Mouse (Mus musculus): ENCODE results near the gene Mrpl1. TPM values are rescaled to one million over a fixed set of nuclear protein-coding genes. Genes with fewer than 3 reads are reported as not detected.

Gene Mrpl1
- 10 to 100 TPM; 13.4 to 16.1 (median 15.8) TPM for total RNA-seq (2022)

DNA sequence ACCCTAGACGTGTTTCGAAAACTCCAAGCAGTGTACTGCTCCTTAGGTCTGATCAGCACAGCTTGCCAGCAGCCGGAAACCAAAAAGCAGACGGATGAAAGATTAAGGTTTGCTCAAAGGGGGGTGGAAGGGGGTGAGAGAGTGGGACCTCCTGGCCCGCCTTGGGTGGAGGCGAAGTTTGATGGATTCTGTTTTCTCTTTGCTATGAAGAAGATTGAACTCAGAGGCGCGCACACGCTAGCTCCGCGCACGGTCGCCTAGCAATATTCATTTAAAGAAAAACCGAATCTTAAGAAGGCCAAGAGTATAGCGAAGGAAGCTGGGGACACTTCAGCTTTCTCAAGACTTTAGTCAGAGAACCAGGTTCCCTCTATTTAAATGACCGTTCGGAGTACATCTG, at the start of gene Mrpl1:
TSS of gene Mrpl1 (plus strand) at position 35 of the 400 bp plus-strand sequence.
- no peak for DNase-seq (ENCODE audit: low spot score in 2 of 2)

DNA sequence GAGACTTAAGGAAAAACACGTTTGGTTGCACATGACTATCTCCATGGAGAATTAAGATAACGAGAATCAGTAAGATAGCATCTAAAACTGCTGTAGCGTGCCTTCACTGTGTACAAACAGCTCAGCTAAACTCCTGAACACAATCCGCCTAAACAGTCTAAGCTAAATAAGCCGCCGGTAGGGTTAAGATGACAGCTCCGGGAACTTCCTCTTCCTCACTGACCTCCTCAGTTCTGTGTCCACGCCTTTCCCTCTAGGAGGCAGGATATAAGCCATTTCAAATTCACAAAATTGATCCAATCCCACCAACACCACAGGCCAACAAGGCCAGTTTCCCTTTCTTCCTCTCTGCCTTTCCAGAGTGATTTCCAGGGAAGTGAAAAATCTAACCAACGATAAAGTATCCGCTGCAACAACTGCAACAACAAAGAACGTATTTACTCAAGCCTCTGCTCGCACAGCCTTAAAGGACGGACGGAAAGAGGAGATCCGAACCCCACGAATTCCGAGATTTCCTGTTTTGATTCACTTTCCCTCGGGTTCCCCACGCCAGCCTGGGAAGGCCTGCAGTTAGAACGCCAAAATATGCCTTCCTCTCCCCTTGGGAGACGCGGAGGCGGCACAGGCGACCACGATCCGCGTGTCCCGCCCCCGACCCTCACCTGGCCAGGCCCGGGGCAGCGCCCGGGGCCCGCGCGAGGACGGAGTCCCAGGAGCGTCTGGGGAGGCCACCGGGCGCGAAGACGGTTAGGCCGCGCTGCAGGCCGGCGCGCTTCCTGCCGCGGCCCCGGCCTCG, 48.6 kb upstream of the Mrpl1 start:
- DNase-seq (ENCODE audit: low spot score in 2 of 2) = peak in 1 of 2 experiments; percentile 19

DNA sequence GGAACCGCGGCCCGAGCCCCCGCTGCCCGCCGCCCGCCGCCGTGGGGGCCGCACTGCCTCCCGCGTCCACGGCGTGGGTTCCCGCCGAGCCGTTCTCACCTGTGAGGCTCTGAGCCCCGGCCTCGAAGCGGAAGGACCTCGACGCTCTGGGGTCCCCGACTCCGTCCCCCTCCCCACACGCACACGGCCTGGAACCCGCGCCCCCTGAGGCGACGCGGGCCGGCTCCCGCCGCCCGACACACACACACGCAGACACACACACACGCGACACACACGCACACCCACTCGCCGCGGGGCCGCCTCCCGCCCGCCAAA, 48.1 kb upstream of the Mrpl1 start:
- DNase-seq (ENCODE audit: low spot score in 2 of 2) = peak in 1 of 2 experiments; percentile 7

DNA sequence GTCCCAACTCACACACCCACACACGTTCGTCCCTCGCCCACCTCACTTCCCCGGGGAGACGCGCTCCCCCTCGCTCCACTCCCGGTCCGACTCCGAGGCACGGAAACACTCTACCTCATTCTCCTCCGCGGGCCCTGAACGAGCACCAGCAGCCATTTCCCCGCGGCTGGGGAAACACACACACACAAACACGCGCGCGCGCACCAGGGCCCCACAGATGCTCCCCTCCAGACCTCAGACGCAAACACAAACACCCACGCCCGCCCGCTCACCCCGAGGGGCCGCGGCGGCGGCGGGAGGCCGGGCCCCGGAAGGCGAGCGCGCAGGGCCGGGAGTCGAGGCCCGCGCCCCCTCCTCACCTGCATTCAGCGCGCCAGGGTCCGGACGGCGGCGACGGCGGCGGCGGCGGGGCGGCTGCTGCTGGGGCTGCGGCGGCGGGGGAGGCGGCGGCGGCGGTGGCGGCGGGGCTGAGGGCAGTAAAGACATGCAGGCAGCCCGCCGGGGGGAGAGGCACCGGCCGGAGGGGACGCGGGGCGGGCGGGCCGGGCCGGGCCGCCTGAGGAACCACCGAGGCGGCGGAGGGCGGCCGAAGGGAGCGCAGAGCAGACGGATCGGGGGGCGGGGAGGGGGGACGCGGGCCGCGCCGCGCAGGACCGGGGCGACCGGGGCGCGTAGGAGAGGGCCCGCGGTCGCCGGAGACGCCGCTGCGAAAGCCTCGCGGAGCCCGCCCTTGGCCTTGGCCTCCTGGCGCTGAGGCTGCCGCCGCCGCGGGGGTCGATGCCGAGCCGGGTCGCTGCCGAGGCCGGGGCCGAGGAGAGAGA, 47.5 kb upstream of the Mrpl1 start:
- DNase-seq (ENCODE audit: low spot score in 2 of 2) = peak; percentile 63 to 66

DNA sequence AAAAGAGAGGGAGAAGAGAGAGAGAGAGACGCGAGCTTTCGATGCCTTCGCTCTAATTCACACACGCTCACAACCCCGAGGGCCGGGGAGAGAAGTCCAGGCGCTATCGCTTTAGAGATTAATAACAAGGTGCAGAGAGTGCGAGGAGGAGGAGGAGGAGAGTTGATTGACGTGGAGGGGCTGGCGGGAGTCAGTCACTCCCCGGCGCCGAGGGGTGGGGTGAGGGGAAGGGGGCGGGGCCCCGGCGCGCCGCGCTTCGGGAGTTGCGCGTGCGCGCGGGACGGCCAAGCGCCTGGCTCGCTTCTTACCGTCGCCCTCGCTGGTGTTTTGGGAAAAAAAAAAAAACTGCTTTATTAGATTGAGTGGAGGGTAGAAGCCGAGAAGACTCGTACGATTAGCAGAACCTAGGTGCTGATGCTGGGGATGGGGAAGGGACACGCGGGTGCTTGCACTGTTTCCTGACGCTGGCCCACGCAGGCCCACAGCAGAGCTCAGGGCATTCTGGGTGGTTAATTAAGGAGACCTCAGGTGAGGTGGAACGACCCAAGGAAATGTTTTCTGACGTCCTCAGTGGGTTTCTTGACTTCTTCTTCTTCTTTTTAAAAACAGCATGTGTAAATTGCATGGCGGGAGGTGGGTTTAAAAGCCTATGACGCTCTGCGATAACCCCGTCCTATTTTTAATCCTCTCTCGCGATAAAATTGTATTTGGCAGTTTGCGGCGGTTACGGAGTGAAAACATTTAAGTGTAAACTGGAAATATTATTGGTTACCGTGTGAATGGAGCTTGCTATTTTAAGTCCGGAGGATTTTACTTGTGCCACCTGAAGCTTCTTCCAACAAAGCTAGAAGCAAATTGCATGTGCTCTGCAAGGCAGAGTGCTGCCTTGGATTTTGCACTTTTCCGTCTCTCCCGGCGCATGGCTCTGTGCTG, 46.6 kb upstream of the Mrpl1 start:
- peak; percentile 55 to 58 for DNase-seq (ENCODE audit: low spot score in 2 of 2)

DNA sequence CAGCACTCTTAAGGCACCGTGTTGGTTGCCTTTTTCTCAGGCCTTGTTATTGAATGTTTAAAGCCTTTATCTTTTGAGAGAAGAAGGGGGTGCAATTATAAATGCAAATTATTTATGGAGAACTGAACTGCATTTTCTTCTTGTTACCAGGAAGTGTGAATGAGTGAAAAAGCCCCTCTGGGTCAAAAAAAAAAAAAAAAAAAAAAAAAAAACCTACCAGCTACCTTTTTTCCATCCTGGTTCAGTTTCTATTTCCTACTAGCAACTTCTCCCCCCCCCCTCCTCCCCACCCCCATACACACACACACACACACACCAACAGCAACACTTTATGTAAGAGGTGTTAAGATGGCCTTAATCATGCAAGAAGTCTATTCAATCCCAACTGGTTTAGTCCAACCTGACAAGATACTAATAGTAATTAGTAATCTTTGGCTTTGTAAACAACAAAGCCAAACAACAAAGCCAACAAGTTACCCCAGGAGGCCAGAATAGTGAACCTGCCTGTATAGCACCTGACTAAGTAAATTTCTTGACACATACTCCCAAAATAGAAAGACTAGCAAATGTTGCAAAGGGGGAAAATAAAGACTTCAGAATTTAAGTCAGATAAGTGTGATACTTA, 45.8 kb upstream of the Mrpl1 start:
- DNase-seq (ENCODE audit: low spot score in 2 of 2) = no peak

DNA sequence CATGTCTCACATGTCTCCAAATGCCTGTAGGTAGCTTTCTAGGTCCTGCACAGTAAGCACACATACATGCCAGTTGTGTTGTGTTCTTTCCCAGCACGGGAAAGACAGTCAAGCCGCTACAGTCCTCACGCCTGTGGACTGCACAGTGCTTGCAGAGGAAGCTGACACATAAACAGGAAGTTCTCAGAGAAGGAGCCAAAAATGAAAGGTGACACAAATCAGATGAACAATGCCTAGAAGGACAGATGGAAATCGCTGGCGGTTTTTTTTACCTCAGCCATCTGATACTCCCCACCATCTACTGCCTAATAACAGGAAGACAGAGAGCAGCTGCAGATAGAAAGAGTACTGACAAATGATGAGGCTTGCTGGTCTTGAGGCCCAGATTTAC, 45.3 kb upstream of the Mrpl1 start, which contains the start of gene Cnot6l:
TSS of gene Cnot6l (minus strand) at position 151 of the 391 bp plus-strand sequence.
- no peak for DNase-seq (ENCODE audit: low spot score in 2 of 2)

DNA sequence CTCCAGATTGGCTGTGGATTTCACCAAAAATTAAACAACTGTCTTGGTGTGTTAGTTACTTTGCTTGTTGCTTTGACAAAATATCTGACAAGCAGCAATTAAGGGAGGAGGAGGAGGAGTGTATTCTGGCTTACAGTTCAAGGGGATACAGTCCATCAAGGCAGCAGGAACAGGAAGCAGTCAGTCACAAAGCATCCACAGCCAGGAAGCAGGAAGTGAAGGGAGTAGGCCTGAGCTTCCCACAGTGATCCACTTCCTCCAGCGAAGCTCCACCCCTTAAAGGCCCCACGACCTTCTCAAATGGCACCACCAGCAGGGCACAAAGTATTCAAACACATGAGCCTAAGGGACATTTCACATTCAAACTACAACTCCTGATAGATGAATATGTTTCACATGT, 42.5 kb upstream of the Mrpl1 start:
- DNase-seq (ENCODE audit: low spot score in 2 of 2) = no peak

DNA sequence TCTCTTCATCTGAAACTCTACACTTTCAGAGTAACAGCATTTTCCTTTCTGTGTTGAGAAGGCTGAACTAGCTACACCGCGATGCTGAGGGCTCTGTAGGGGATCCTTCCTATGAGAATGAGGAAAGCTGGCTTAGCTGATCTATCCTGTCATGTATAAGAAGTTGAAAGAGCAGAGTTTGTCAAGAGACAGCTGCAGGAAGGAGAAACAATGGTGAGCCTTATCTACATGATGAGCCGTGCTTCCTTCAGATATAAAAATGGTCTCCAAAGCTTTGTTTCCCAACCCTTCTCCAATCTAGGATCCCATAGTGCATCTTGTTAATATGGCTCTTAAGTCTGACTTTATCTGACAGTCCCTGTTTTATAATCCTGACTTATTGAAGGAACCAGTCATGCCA, 38.9 kb upstream of the Mrpl1 start:
- DNase-seq (ENCODE audit: low spot score in 2 of 2) = no peak

DNA sequence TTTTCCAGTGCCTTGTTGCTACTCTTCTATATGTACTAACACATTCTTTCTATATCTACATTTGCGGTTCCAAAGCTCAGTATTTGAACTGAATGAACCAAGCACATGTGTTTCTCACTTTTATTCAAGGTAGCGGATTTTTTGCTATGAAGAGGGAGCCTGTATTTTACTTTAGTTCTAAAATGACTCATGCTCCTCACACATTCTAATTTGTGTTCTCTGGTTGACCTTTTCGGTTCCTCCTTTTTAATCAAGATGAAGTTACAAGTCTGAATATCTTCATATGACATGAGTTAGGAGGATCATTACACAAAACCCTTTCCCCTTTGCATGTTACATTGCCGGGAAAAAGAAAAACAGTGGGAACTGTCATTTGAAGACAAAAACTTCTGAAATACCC, 37.5 kb upstream of the Mrpl1 start:
- DNase-seq (ENCODE audit: low spot score in 2 of 2) = no peak

DNA sequence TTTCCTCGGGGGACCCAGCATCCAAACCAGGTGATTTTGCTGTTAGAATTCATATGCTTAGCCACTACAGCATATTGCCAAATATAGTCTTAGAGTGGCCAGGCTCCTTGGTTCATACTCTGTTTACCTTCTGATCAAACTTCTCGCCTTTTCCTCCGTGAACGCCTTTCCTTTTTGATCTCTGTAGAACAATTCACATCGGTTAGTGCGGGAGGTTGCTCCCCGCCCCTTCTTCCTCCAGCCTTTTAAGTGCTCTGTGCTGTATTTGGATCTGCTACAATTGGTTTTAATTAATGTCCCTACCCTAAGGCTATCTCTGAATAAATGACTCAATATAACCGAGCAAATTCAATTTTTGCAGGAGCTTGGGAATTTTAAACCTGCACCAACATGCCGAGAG, 33.2 kb upstream of the Mrpl1 start:
- DNase-seq (ENCODE audit: low spot score in 2 of 2) = no peak

DNA sequence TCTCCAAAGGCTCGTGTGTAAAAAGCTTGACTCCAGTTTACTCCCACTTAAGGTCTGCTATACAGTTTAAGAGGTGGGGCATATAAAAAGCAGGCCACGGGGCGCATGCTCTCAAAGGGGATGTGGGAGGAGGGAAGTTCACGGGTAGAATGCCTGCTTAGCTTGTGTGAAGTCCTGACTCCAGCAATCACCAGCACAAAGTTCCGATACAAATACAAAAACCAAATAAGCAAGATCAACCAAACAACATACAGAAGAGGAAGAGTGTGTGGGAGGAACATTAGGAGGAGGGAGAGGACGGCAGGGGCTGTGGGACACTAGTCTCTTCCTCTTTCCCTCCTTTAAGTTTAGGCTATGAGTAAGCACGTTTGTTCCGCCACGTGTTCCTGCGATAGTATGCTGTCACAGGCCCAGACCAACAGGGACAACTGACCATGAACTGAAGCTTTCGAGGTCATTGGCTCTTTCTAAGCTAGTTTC, 32.4 kb upstream of the Mrpl1 start:
- no peak for DNase-seq (ENCODE audit: low spot score in 2 of 2)

DNA sequence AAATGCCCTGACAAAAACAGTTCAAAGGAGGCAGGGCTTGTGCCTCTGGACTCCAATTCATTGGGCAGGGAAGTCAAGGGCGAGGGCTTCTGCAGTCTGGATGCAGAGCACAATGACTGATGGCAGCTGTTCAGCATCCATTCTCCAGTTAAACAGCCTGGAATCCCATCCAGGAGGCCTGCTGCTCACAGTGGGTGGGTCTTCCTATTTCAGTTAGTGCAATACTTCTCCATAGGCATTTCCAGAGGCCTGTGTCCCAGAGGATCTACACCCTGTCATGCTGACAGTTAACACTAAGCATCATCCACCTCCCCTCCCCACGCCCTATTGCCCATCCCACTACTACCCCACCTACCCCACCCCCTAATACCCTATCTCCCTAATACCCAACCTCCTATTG, 26.1 kb upstream of the Mrpl1 start:
- no peak for DNase-seq (ENCODE audit: low spot score in 2 of 2)

DNA sequence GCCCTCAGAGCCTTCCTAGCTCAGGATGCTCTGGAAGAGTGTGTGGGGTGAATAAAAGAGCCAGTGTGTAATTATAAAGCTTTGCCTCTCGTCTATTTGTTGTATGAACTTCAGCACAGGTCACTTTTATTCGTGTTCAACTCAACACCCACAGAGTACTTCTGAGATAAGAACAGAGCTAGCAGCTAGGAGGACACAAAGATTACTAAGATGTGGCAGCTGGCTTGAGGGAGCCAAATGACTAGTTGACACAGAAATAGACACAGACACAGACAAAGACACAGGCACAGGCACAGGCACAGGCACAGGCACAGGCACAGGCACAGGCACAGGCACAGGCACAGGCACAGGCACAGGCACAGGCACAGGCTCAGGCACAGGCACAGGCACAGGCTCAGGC, 25.3 kb upstream of the Mrpl1 start:
- no peak for DNase-seq (ENCODE audit: low spot score in 2 of 2)

DNA sequence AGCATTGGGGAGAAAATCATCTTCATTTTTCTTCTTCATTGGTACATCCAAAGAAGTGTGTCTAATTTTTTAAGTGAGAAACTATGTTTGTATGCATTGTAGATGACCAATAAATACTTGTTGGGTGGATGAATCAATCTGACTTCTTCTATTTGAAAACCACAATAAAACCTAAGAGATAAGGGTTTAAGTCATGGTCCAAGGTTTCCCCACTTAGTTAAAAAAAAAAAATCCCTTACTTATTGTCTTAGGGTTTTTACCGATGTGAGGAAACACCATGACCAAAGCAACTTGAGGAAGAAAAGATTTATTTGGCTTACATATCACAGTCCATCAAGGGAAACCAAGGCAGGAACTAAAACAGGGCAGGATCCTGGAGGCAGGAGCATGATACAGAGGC, 19.5 kb upstream of the Mrpl1 start:
- no peak for DNase-seq (ENCODE audit: low spot score in 2 of 2)

DNA sequence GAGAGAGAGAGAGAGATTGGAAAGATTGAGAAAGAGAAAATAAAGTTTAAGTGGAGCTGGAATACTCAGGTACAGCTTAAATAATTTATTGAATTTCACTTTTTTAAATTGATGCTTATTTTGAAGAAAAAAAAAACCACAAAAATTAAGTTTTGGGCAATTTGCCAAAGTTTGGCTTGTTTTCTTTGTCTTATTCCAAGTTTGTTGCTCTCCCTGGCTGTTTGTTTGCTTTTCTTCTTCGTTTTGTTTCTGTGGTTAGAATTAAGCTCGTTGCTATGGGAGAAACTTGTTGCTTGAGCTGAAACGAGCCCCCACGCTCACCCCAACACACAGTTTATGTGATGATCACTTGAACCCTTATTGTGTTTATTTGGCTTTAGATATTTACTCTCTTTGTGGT, 18.0 kb upstream of the Mrpl1 start:
- no peak for DNase-seq (ENCODE audit: low spot score in 2 of 2)

DNA sequence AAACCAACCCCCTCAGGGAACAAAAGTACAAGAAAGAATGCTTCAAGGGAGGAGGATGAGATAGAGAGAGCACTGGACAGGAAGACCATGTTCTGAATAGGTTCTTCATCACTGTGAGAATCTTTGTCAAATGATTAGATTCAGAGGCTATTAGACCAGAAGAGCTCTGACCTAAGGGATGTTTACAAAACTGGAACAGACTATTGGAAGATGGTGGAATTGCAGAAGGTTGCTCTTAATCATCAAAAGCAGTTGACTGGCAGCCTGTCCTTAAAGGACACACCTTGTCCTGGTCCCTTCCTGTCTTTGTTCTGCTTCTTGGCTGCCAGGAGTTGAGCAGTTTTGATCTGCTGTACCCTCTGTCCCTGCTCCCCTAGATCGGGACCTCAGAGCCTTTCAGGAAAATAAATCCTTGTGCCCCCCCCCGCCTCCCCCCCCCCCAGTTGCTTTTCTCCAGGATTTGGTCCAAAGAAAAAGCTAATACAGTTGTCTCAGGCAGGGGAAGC, 12.7 kb upstream of the Mrpl1 start:
- no peak for DNase-seq (ENCODE audit: low spot score in 2 of 2)

DNA sequence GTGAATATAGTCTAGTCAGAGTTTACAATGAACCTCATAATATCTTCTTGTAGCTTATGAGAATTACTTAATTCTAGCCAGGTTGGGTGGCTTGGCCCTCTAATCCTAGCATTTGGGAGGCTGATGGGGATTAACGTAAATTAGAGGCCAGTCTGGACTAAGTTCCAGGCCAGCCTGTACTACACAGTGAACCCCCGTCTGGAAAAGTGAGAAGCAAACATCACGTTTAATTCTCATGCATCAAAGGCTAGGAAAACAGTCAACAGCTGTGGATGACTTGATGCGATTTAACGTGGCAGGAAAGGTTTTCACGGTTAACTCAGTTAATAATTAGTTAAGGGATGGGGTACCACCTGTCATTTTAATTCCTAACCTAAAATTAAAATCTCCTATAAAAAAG, 11.0 kb upstream of the Mrpl1 start:
- no peak for DNase-seq (ENCODE audit: low spot score in 2 of 2)

DNA sequence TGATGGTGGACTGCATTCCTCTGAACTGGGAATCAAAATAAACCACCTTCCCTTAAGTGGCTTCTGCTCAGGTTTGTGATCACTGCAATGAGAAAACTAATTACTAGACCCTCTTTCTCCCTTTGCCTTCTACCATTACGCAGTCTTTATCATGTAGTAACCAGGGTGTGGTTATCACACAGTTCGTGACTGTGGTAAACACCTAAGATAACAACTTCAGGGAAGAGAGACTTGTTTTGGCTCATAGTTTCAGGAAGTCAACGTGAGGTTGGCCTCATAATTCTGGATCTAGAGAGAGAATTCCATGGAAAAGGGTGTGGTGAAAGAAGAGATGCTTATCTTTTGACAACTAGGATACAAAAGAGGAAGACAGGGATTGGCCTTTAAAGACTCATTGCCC, 9.0 kb upstream of the Mrpl1 start:
- DNase-seq (ENCODE audit: low spot score in 2 of 2) = no peak

DNA sequence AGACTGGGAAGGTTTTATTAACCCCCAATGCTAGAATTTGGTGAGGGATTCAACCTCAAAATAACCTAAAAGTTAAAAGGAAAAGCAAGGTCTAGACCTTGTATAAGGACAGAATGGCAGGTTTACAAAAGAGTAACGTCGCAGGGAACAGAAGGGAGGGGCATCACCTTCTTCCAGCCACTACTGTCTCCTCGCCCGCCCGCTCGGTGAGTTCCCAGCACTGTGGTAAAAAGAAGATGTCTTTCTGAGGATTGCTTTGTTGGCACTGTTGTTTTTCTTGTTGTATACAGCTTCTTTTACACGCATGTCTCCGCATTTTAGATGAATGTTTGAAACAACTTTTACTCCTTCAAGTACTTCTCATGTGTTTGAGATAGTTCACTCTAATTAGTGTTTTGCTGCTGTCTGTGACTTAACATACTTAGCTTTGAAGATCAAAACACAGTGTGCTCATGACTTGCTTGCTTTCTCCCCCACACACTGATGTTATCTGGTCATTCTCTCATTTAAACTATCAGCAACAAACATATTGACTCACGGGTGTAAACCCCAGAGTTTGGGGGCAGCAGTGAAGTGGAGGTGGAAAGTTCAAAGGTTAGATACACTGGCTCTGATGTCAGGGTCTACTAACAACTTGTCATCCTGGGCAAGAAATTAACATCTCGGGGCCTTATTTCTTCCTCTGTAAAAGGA, 7.7 kb upstream of the Mrpl1 start:
- DNase-seq (ENCODE audit: low spot score in 2 of 2) = no peak

All from left cerebral cortex, adult 8-10 months (tissue).